Mouse (Mus musculus) lung, embryonic 14.5 days (tissue): Measurements from ENCODE around the gene C87977. TPM values are rescaled to one million over a fixed set of nuclear protein-coding genes. Genes with fewer than 3 reads are reported as not detected.
"Not testable (repeated sequence)": the region's sequence is repeated elsewhere in the genome, so short reads cannot be mapped to it uniquely, and the experiment has no call there.

ENCODE experiments used
- ATAC-seq: fragments of 200-750 bp; cut with Nextera tagmentation; 2 replicates; pipeline ENCODE4 v1.8.0; 2017; ENCODE audit warnings: mild to moderate bottlenecking, moderate TSS enrichment, moderate library complexity; ENCODE audit not compliant: insufficient read depth
- DNase-seq: peaks from one replicate; pipeline ENCODE4 v3.0.0-alpha.2; 2015
- H3K27ac ChIP-seq: fragments of 300-500 bp; sonication (generic); 2 replicates; pipeline ENCODE4 v1.5.1; 2014; ENCODE audit warnings: low read depth, mild to moderate bottlenecking, moderate library complexity
- H3K27me3 ChIP-seq: fragments of 300-500 bp; sonication (generic); 2 replicates; pipeline ENCODE4 v1.6.1; 2014; ENCODE audit warnings: low read length, control low read depth; ENCODE audit not compliant: insufficient read depth
- H3K36me3 ChIP-seq: fragments of 300-500 bp; sonication (generic); 2 replicates; pipeline ENCODE4 v1.6.1; 2014; ENCODE audit warnings: control low read depth; ENCODE audit not compliant: insufficient read depth
- H3K4me1 ChIP-seq: fragments of 300-500 bp; sonication (generic); 2 replicates; pipeline ENCODE4 v1.6.1; 2014; ENCODE audit warnings: antibody characterized with exemption, control low read depth; ENCODE audit not compliant: insufficient read depth
- H3K4me2 ChIP-seq: fragments of 300-500 bp; sonication (generic); 2 replicates; pipeline ENCODE4 v1.6.1; 2014; ENCODE audit warnings: mild to moderate bottlenecking
- H3K4me3 ChIP-seq: fragments of 300-500 bp; sonication (generic); 2 replicates; pipeline ENCODE4 v1.5.1; 2014; ENCODE audit warnings: low read depth, low read length
- H3K9ac ChIP-seq: fragments of 300-500 bp; sonication (generic); 2 replicates; pipeline ENCODE4 v1.6.1; 2014
- H3K9me3 ChIP-seq: fragments of 300-500 bp; sonication (generic); 2 replicates; pipeline ENCODE4 v1.6.1; 2016; ENCODE audit warnings: low read depth, low read length, control low read depth
- CTCF ChIP-seq: IDR thresholded peaks from 2 replicates; pipeline ENCODE4 v1.5.1; 2016; ENCODE audit warnings: antibody characterized with exemption, low read depth
- WGBS: fragments of 180-500 bp; shearing (Covaris S2); extraction: QIAGEN DNeasy Blood & Tissue Kit; methylation state at CpG from one replicate; pipeline ENCODE4 v1.1.7; 2014; 5-methylcytosine and 5-hydroxymethylcytosine counted together
- polyA plus RNA-seq: library from polyadenylated mRNA; unstranded; fragments of >200 nt; fragmentation: Nextera tagmentation; extraction: Ambion mirVana; gene quantifications from 2 replicates; pipeline ENCODE4 v1.2.1, GENCODE M21; 2014

C87977 gene
- not detected in 2 replicates for polyA plus RNA-seq

- not testable (repeated sequence) for H3K36me3 ChIP-seq, H3K27me3 ChIP-seq, H3K27ac ChIP-seq, ATAC-seq, H3K9me3 ChIP-seq, H3K4me2 ChIP-seq, H3K9ac ChIP-seq, DNase-seq, H3K4me3 ChIP-seq, H3K4me1 ChIP-seq
- WGBS, result 77% methylated on average over 1 of the region's 1 CpGs
These were observed at the start of gene C87977 for GRCm38 (mm10) chr4:144213218-144213617. Gene C87977 (minus strand): TSS chr4:144213318.

DNA sequence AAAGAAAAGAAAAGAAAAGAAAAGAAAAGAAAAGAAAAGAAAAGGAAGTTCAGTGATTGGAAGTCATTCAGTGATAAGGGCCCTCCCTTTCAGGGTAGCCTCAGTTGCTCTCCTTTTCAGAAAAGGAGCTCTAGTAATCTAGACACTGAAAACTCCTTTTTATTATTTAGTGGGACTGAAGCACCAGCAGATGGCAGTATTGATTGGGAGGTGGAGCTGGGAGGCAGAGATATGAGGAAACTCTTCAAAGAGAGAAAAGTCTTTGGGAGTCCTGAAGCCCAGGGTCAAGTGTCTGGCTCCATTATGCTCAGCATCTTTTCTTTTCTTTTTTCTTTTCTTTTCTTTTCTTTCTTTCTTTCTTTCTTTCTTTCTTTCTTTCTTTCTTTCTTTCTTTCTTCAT is 41.6 kb upstream of the C87977 start:
- not testable (repeated sequence) for H3K27me3 ChIP-seq, H3K9me3 ChIP-seq, H3K27ac ChIP-seq, H3K4me3 ChIP-seq, H3K9ac ChIP-seq, ATAC-seq, H3K36me3 ChIP-seq, DNase-seq, H3K4me2 ChIP-seq, H3K4me1 ChIP-seq

- no peaks in the 10 kb centered on the region for H3K36me3 ChIP-seq
- H3K4me1 ChIP-seq, result no peaks in the 10 kb centered on the region
- H3K9ac ChIP-seq, result no peak within 1 kb of the TSS
- no peak for DNase-seq
- no peak for ATAC-seq
- no peaks in the 10 kb centered on the region for H3K27me3 ChIP-seq
- WGBS, result 22% methylated on average over 1 of the region's 1 CpGs
- no peak within 1 kb of the TSS for H3K4me2 ChIP-seq
- H3K9me3 ChIP-seq, result no peaks in the 10 kb centered on the region
- no peak within 1 kb of the TSS for H3K4me3 ChIP-seq
- H3K27ac ChIP-seq, result no peak within 1 kb of the TSS
- no peak for TF ChIP-seq CTCF
These were observed 22.7 kb downstream of the C87977 start, which contains the start of gene Oog2 for GRCm38 (mm10) chr4:144190419-144190818. Gene Oog2 (plus strand): TSS chr4:144190719.

DNA sequence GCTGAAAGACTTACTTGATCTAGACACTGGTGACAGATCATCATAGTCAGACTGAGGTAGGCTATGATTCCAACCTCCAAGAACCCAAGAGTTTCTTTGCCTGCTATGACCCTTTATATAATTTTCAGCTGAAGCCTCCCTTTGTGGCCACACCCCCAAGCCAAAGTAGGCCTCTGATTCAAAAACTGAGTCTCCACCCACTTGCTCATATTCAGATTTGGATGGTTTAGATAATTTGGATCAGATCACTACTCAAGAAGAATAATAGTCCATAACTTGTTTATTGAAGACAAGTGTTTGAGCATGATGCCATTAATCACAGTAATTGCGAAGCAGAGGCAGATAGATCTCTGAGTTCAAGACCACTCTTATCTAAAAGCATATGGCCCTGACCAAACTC is 50.6 kb downstream of the C87977 start, which contains the start of gene Oog3:
Gene Oog3 (minus strand): TSS at position 101 of the 400 bp plus-strand sequence.
- H3K9me3 ChIP-seq, result peaks cover 7% of the 10 kb centered on the region
- ATAC-seq (no peak), DNase-seq (no peak)
- H3K36me3 ChIP-seq, result no peaks in the 10 kb centered on the region
- no peak within 1 kb of the TSS for H3K4me2 ChIP-seq
- no peaks in the 10 kb centered on the region for H3K27me3 ChIP-seq
- WGBS, result 73% methylated on average over 1 of the region's 1 CpGs
- H3K9ac ChIP-seq, result no peak within 1 kb of the TSS
- no peak for TF ChIP-seq CTCF
- H3K4me1 ChIP-seq, result no peaks in the 10 kb centered on the region
- H3K4me3 ChIP-seq, result no peak within 1 kb of the TSS
- H3K27ac ChIP-seq, result no peak within 1 kb of the TSS

Other genes with a start within 250 kb of the C87977 start
- gene Gm13101, start 246.4 kb downstream of the C87977 start, polyA plus RNA-seq, result not detected in 2 replicates
- not detected in 2 replicates for gene Pramef17, start 218.9 kb downstream of the C87977 start, polyA plus RNA-seq
- gene Pramel4, start 154.2 kb downstream of the C87977 start, polyA plus RNA-seq, result not detected in 2 replicates
- not detected in 2 replicates for gene Gm13102, start 106.8 kb downstream of the C87977 start, polyA plus RNA-seq
- gene Oog3, start 50.7 kb downstream of the C87977 start, polyA plus RNA-seq, result not detected in 2 replicates
- gene Oog2, start 22.6 kb downstream of the C87977 start, polyA plus RNA-seq, result not detected in 2 replicates
- gene Pramel5, start 67.2 kb upstream of the C87977 start, polyA plus RNA-seq, result not detected in 2 replicates
- gene Gm13128, start 116.9 kb upstream of the C87977 start, polyA plus RNA-seq, result not detected in 2 replicates
- gene Gm13119, start 144.6 kb upstream of the C87977 start, polyA plus RNA-seq, result not detected in 2 replicates
- gene Pramef20, start 164.6 kb upstream of the C87977 start, polyA plus RNA-seq, result not detected in 2 replicates
- not detected in 2 replicates for gene Pramef12, start 195.1 kb upstream of the C87977 start, polyA plus RNA-seq
- gene 1700012P22Rik, start 225.5 kb upstream of the C87977 start, polyA plus RNA-seq, result not detected in 2 replicates
- gene Gm9944, start 240.0 kb upstream of the C87977 start, polyA plus RNA-seq, result not detected in 2 replicates